Mouse (Mus musculus) lung, embryonic 15.5 days (tissue): ENCODE measurements at regions not wholly inside any gene's neighbourhood (a gene's known extent, or its start where the extent isn't known, plus 50 kb on each side); places are given as distances from the start of the nearest gene placed in this dataset.

Experiments used
- ATAC-seq: fragments of 200-750 bp; cut with Nextera tagmentation; 2 replicates; pipeline ENCODE4 v1.8.0; 2017; ENCODE audit warnings: moderate number of reproducible peaks, borderline replicate concordance; ENCODE audit not compliant: low FRiP score, low TSS enrichment; ENCODE audit errors: extremely low read depth
- H3K27ac ChIP-seq: fragments of 300-500 bp; sonication (generic); 2 replicates; pipeline ENCODE4 v1.5.1; 2015; ENCODE audit warnings: moderate library complexity, mild to moderate bottlenecking, inconsistent platforms
- H3K27me3 ChIP-seq: fragments of 300-500 bp; sonication (generic); 2 replicates; pipeline ENCODE4 v1.6.1; 2015; ENCODE audit warnings: inconsistent platforms
- H3K36me3 ChIP-seq: fragments of 300-500 bp; sonication (generic); 2 replicates; pipeline ENCODE4 v1.6.1; 2015; ENCODE audit warnings: inconsistent platforms
- H3K4me1 ChIP-seq: fragments of 300-500 bp; sonication (generic); 2 replicates; pipeline ENCODE4 v1.6.1; 2015; ENCODE audit warnings: inconsistent platforms
- H3K4me2 ChIP-seq: fragments of 300-500 bp; sonication (generic); 2 replicates; pipeline ENCODE4 v1.6.1; 2015; ENCODE audit warnings: inconsistent platforms, mild to moderate bottlenecking, moderate library complexity
- H3K4me3 ChIP-seq: fragments of 300-500 bp; sonication (generic); 2 replicates; pipeline ENCODE4 v1.5.1; 2015; ENCODE audit warnings: mild to moderate bottlenecking, inconsistent platforms
- H3K9ac ChIP-seq: fragments of 300-500 bp; sonication (generic); 2 replicates; pipeline ENCODE4 v1.6.1; 2015; ENCODE audit warnings: inconsistent platforms
- H3K9me3 ChIP-seq: fragments of 300-500 bp; sonication (generic); 2 replicates; pipeline ENCODE4 v1.6.1; 2016; ENCODE audit warnings: inconsistent platforms
- WGBS: fragments of 180-500 bp; shearing (Covaris S2); methylation state at CpG from one replicate; pipeline ENCODE4 v1.1.7; 2015; 5-methylcytosine and 5-hydroxymethylcytosine counted together

DNA sequence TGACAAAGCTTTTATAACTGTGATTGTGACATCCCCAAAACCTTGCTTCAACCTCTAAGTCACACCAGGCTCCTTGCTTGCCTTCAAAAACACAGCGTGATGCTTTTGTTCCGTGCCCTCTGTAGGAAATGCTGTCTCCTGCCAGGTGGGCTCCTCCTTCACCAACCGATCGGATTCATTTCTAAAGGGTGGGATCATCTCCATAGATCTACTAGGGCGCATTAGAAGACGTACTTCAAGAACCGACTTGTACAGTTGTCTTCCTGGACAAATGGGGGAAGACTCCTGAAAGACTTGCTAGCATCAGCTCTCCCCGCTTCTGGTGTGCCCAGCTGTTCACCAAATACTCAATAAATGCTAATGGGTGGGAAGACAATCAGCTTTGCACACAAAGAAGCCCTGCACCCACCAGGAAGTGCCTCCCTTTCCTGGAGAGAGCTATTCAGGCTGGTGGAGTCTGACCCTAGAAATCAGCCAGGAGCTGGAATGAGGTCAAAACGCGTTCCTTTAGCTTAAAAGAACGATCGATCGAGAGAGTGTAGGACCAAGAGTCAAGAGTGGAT is 53.0 kb downstream of the Hoxa1 start:
- H3K9ac ChIP-seq: no peak overlapping the region
- H3K36me3 ChIP-seq: no peaks in the 10 kb centered on the region
- no peak overlapping the region for H3K4me2 ChIP-seq
- peaks cover 3% of the 10 kb centered on the region; the same call in 1 of the 2 replicates for H3K27me3 ChIP-seq
- H3K9me3 ChIP-seq: no peaks in the 10 kb centered on the region
- H3K27ac ChIP-seq: no peak overlapping the region
- H3K4me1 ChIP-seq: peaks cover 3% of the 10 kb centered on the region
- H3K4me3 ChIP-seq: no peak overlapping the region
- 46% methylated on average over 13 of the region's 13 CpGs for WGBS
- no peak for ATAC-seq

GRCm38 (mm10) chr6:52104141-52104540 is 54.0 kb downstream of the Hoxa1 start:
- H3K27me3 ChIP-seq: peaks cover 3% of the 10 kb centered on the region; the same call in 1 of the 2 replicates
- no peak overlapping the region for H3K9ac ChIP-seq
- no peaks in the 10 kb centered on the region for H3K36me3 ChIP-seq
- ATAC-seq: no peak
- no peaks in the 10 kb centered on the region for H3K9me3 ChIP-seq
- WGBS: 91% methylated on average over 11 of the region's 11 CpGs
- H3K27ac ChIP-seq: no peak overlapping the region
- peaks cover 3% of the 10 kb centered on the region for H3K4me1 ChIP-seq
- H3K4me3 ChIP-seq: no peak overlapping the region
- H3K4me2 ChIP-seq: no peak overlapping the region

DNA sequence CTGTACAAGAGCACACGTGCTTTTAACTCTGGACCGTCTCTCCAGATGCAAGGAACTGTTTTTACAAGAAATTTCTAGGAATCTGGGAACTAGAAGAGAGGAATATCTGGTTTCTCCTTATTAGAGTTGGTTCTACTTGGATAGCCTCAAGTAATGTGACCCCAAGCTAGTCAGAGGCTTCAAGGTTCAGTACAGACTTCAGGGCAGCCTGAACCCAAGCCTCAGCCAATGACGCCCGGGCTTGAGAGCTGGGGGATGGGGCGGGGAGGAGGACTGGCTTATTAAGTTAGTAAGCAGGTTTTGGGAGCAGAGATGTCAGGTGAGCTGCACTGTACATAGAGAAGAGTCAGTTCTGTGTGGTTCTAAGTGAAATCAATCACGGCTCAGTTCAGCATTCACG is 54.5 kb downstream of the Hoxa1 start:
- H3K4me2 ChIP-seq: no peak overlapping the region

DNA sequence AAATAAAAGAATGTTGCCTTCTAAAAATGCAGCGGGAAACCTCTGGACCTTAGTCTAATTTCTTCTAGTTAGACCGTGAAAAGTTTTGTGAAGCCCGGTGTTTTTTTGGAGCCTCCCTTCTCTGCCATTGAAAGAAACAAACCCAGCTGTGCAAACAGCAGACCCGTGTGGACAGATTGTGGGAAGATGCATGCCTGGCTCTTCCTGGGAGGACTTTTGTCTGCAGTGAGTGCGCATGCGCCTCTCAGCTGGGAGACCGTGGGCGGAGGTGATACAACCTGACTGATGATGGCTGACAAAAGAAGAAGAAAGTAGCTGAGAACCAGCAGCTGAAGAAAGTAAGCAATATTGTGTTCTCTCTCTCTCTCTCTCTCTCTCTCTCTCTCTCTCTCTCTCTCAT is 55.4 kb downstream of the Hoxa1 start:
- Histone ChIP-seq H3K9ac (no peak overlapping the region), H3K4me1 (peaks cover 3% of the 10 kb centered on the region), H3K36me3 (no peaks in the 10 kb centered on the region), H3K27me3 (peaks cover 3% of the 10 kb centered on the region; the same call in 1 of the 2 replicates), H3K4me2 (0 out of 2 replicates have a peak overlapping the region, but pooled peaks have one; percentile 10), H3K9me3 (no peaks in the 10 kb centered on the region), H3K27ac (no peak overlapping the region), H3K4me3 (no peak overlapping the region)
- no peak for ATAC-seq
- WGBS: 20% methylated on average over 8 of the region's 8 CpGs

More for the DNA sequence above, 54.5 kb downstream of the Hoxa1 start:
- H3K36me3 ChIP-seq: no peaks in the 10 kb centered on the region
- H3K9ac ChIP-seq: no peak overlapping the region
- H3K4me3 ChIP-seq: no peak overlapping the region
- 88% methylated on average over 7 of the region's 7 CpGs for WGBS
- ATAC-seq: no peak
- peaks cover 3% of the 10 kb centered on the region for H3K4me1 ChIP-seq
- peaks cover 3% of the 10 kb centered on the region; the same call in 1 of the 2 replicates for H3K27me3 ChIP-seq
- no peaks in the 10 kb centered on the region for H3K9me3 ChIP-seq
- no peak overlapping the region for H3K27ac ChIP-seq

DNA sequence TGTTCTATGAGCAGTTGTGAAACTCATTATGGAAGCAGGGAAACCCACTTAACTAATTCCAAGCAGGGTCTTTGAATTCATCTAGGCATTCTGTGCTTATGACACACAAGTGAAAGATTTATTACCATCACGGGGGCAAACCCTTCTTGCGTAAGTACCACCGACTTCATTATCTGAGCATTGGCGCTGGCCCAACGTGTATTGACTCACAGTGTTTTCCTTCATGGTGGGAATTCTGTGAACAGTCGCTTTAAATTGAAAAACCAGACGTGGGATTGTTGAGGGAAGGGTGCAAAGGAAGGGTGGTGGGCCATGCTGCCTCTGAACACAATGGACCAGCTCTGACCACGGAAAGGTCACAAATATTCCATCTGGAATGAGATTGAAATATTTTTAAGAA is 55.9 kb downstream of the Hoxa1 start:
- H3K36me3 ChIP-seq: no peaks in the 10 kb centered on the region
- H3K4me2 ChIP-seq: no peak overlapping the region
- H3K27me3 ChIP-seq: peaks cover 3% of the 10 kb centered on the region; the same call in 1 of the 2 replicates
- no peak overlapping the region for H3K27ac ChIP-seq
- H3K9ac ChIP-seq: no peak overlapping the region
- WGBS: 27% methylated on average over 8 of the region's 8 CpGs
- peaks cover 3% of the 10 kb centered on the region for H3K4me1 ChIP-seq
- no peaks in the 10 kb centered on the region for H3K9me3 ChIP-seq
- no peak overlapping the region for H3K4me3 ChIP-seq
- ATAC-seq: no peak

GRCm38 (mm10) chr6:52101209-52101608 is 56.9 kb downstream of the Hoxa1 start:
- no peak for ATAC-seq
- no peaks in the 10 kb centered on the region for H3K36me3 ChIP-seq
- no peak overlapping the region for H3K27ac ChIP-seq
- 52% methylated on average over 6 of the region's 6 CpGs for WGBS
- no peaks in the 10 kb centered on the region for H3K9me3 ChIP-seq
- H3K9ac ChIP-seq: no peak overlapping the region
- no peak overlapping the region for H3K4me2 ChIP-seq
- H3K4me3 ChIP-seq: no peak overlapping the region
- H3K27me3 ChIP-seq: peaks cover 3% of the 10 kb centered on the region; the same call in 1 of the 2 replicates
- peaks cover 3% of the 10 kb centered on the region for H3K4me1 ChIP-seq

- Histone ChIP-seq H3K4me2 (no peak overlapping the region), H3K27ac (no peak overlapping the region), H3K9me3 (no peaks in the 10 kb centered on the region), H3K4me1 (peaks cover 9% of the 10 kb centered on the region), H3K9ac (no peak overlapping the region), H3K27me3 (no peaks in the 10 kb centered on the region), H3K36me3 (no peaks in the 10 kb centered on the region), H3K4me3 (no peak overlapping the region)
- ATAC-seq: no peak
- 85% methylated on average over 7 of the region's 7 CpGs for WGBS
Measured at GRCm38 (mm10) chr6:52098851-52099250, 59.3 kb downstream of the Hoxa1 start.

DNA sequence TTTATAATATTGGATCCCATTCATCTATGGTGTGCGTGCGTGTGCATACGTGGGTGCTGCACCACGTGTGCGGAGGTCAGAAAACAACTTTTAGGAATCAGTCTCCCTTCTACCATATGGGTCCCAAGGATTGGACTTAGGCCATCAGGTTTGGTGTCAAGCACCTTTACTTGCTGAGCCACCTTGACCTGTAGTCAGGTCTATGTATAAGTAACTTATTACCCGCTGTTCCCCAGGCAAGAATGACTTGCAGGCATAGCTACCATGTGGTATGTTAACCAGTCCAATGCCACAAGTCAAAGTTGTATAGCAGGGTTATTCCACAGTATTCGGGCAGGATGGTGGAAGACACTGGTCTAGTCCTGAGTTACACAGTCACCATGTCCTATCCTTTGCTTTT is 62.5 kb downstream of the Hoxa1 start:
- ATAC-seq: no peak
- 91% methylated on average over 7 of the region's 7 CpGs for WGBS
- peaks cover 16% of the 10 kb centered on the region for H3K4me1 ChIP-seq
- H3K4me2 ChIP-seq: no peak overlapping the region
- no peak overlapping the region for H3K4me3 ChIP-seq
- H3K36me3 ChIP-seq: no peaks in the 10 kb centered on the region
- no peak overlapping the region for H3K9ac ChIP-seq
- H3K27ac ChIP-seq: no peak overlapping the region
- no peaks in the 10 kb centered on the region for H3K9me3 ChIP-seq
- no peaks in the 10 kb centered on the region for H3K27me3 ChIP-seq

- 25% methylated on average over 5 of the region's 5 CpGs for WGBS
- no peak overlapping the region for H3K4me2 ChIP-seq
- H3K9me3 ChIP-seq: no peaks in the 10 kb centered on the region
- H3K36me3 ChIP-seq: no peaks in the 10 kb centered on the region
- H3K27ac ChIP-seq: no peak overlapping the region
- H3K4me1 ChIP-seq: peaks cover 23% of the 10 kb centered on the region
- no peak for ATAC-seq
- no peak overlapping the region for H3K9ac ChIP-seq
- H3K27me3 ChIP-seq: no peaks in the 10 kb centered on the region
- no peak overlapping the region for H3K4me3 ChIP-seq
Measured at GRCm38 (mm10) chr6:52091445-52091844, 66.7 kb downstream of the Hoxa1 start.

DNA sequence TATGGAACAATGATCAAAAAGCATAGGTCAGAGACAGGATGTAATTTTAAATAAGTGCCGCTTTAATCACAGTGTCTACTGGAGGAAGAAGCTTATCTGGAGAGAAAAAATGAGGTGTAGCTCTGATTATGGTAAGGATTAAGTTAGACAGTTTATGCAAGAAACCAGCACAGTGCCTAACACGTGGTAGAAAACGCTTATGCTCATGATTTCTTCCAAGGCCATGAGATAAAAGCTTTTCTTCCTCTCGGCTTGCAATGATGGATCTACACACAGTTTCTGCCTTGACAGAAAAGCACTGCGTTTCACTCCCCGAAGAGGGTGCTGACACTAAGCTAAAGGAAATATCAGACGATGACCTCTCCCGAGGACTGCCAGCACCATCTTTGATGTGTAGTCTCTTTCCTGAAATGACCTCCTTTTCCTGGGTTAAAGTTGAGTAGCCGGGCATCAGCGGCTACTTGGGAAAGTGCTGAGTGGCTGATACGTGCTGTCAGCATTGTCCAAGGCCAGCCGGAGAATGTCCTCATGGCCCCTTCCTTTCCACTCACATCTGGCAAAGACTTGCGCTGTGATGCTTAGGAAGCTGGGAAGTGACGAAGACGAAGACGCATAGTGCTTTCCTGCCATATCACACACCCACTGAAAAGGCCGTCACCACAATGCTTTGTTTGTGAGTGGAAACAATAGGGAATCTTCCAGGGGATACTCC is 72.0 kb downstream of the Hoxa1 start:
- peak overlapping the region; percentile 27 for H3K4me2 ChIP-seq
- peaks cover 3% of the 10 kb centered on the region; the same call in 1 of the 2 replicates for H3K27me3 ChIP-seq
- H3K4me1 ChIP-seq: peaks cover 19% of the 10 kb centered on the region
- WGBS: 26% methylated on average over 17 of the region's 17 CpGs
- no peaks in the 10 kb centered on the region for H3K36me3 ChIP-seq
- ATAC-seq: peak; percentile 93
- H3K9ac ChIP-seq: no peak overlapping the region
- no peak overlapping the region for H3K4me3 ChIP-seq
- H3K9me3 ChIP-seq: no peaks in the 10 kb centered on the region
- H3K27ac ChIP-seq: peak overlapping the region; percentile 17

DNA sequence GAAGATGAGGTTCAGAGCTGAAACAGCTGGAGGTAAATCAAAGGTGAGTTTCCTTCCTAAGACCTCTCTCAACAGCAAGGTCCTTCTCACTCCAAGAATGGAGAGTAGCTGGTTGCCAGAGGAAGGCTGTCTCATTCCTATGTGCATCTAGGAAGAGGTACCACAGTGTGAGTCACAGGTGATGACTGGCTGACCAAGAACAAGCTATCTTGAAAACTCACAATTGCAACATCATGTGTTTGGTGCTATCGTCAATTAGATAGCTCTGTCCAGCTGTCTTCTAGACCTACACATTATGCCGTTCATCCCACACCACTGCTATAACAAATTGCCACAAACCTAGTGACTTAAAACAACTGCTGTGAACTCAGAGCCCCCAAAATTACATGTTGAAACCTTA is 72.3 kb upstream of the Skap2 start:
- no peak overlapping the region for H3K4me2 ChIP-seq
- H3K27ac ChIP-seq: no peak overlapping the region
- no peaks in the 10 kb centered on the region for H3K9me3 ChIP-seq
- no peak overlapping the region for H3K4me3 ChIP-seq
- no peak for ATAC-seq
- WGBS: 85% methylated on average over 2 of the region's 2 CpGs
- H3K36me3 ChIP-seq: no peaks in the 10 kb centered on the region
- peaks cover 3% of the 10 kb centered on the region; the same call in 1 of the 2 replicates for H3K27me3 ChIP-seq
- peaks cover 15% of the 10 kb centered on the region for H3K4me1 ChIP-seq
- H3K9ac ChIP-seq: no peak overlapping the region

- H3K27ac ChIP-seq: no peak overlapping the region
- H3K27me3 ChIP-seq: peaks cover 3% of the 10 kb centered on the region; the same call in 1 of the 2 replicates
- WGBS: 24% methylated on average over 7 of the region's 7 CpGs
- no peak overlapping the region for H3K4me3 ChIP-seq
- peaks cover 13% of the 10 kb centered on the region for H3K4me1 ChIP-seq
- H3K36me3 ChIP-seq: no peaks in the 10 kb centered on the region
- no peak for ATAC-seq
- no peak overlapping the region for H3K9ac ChIP-seq
- no peak overlapping the region for H3K4me2 ChIP-seq
- no peaks in the 10 kb centered on the region for H3K9me3 ChIP-seq
Measured at GRCm38 (mm10) chr6:52079501-52079900, 67.2 kb upstream of the Skap2 start.
